Mouse (Mus musculus): Measurements from ENCODE around the gene 4930426L09Rik.

DNA sequence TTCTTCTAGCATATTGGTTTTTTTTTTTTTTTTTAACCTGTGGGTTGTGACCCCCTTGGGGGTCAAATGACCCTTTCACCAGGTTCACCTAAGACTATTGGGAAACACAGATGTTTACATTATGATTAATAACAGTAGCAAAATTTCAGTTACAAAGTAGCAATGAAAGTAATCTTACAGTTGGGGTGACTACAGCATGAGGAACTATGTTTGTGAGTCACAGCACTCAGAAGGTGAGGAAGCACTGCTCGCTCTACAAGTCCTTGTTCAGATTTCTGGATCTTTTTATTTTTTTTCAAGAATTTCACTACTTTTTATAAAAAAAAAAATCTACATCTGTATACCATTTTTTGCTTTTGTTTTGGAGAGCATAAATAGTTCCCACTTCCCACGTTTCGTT, 26.6 kb upstream of the 4930426L09Rik start:
- no peak for TF ChIP-seq CTCF (IDR thresholded peaks at IDR 0.05; ENCODE audit: extremely low read depth, insufficient read depth, low read length)
- TF ChIP-seq POLR2A (IDR thresholded peaks at IDR 0.05; ENCODE audit: extremely low read depth, insufficient read depth, low read length) = no peak

Measured in cortical plate, adult 2 months (tissue).